Mouse (Mus musculus) C2C12 (cell line): ENCODE measurements around the gene Ercc8. TPM values are rescaled to one million over a fixed set of nuclear protein-coding genes. Genes with fewer than 3 reads are reported as not detected.

ENCODE experiments used
- H3K27me3 ChIP-seq: one replicate; pipeline ENCODE4 v1.6.1; 2011; ENCODE audit not compliant: control insufficient read depth, insufficient read depth, insufficient read length
- H3K36me3 ChIP-seq: one replicate; pipeline ENCODE4 v1.6.1; 2011; ENCODE audit not compliant: control insufficient read depth, insufficient read depth
- H3K4me3 ChIP-seq: one replicate; pipeline ENCODE4 v1.5.1; 2011; ENCODE audit warnings: mild to moderate bottlenecking, control low read depth; ENCODE audit not compliant: poor library complexity, insufficient read depth, severe bottlenecking
- H3K79me2 ChIP-seq: one replicate; pipeline ENCODE4 v1.6.1; 2011; ENCODE audit not compliant: control insufficient read depth, insufficient read depth
- H3K79me3 ChIP-seq: one replicate; pipeline ENCODE4 v1.6.1; 2011; ENCODE audit warnings: low read depth, control low read depth
- H3ac ChIP-seq: one replicate; pipeline ENCODE3; 2011; ENCODE audit warnings: low read depth; ENCODE audit not compliant: control insufficient read depth, insufficient read length
- CEBPB ChIP-seq: IDR thresholded peaks from one replicate; pipeline ENCODE4 v1.6.1; 2011; ENCODE audit warnings: low read depth, mild to moderate bottlenecking, control low read depth, moderate library complexity
- CTCF ChIP-seq: IDR thresholded peaks from one replicate; pipeline ENCODE4 v1.5.1; 2011; ENCODE audit not compliant: control insufficient read depth, insufficient read depth, insufficient read length
- FOSL1 ChIP-seq: IDR thresholded peaks from one replicate; pipeline ENCODE4 v1.8.0; 2011; ENCODE audit warnings: mild to moderate bottlenecking, low read length; ENCODE audit not compliant: poor library complexity, insufficient read depth, severe bottlenecking
- MAX ChIP-seq: IDR thresholded peaks from one replicate; pipeline ENCODE4 v1.6.1; 2011; ENCODE audit warnings: mild to moderate bottlenecking, control low read depth
- MYOD1 ChIP-seq: IDR thresholded peaks from one replicate; pipeline ENCODE4 v1.6.1; 2011; ENCODE audit warnings: low read depth; ENCODE audit not compliant: control insufficient read depth, insufficient read length
- MYOG ChIP-seq: IDR thresholded peaks from one replicate; pipeline ENCODE4 v1.6.1; 2011; ENCODE audit not compliant: control insufficient read depth, insufficient read length; ENCODE audit errors: extremely low read depth
- USF1 ChIP-seq: IDR thresholded peaks from one replicate; pipeline ENCODE4 v1.6.1; 2011; ENCODE audit warnings: low read depth, mild to moderate bottlenecking, control low read depth, moderate library complexity
- polyA plus RNA-seq: library from polyadenylated mRNA; unstranded; fragments of >200 nt; fragmentation: generic; extraction: Trizol; gene quantifications from one replicate; pipeline ENCODE4 v1.2.1, GENCODE M21; 2012; ENCODE audit warnings: missing spikeins

Gene Ercc8
- polyA plus RNA-seq, 1 experiment = 6.7 TPM

GRCm38 (mm10) chr13:108215231-108215780 is 56.8 kb downstream of the Ercc8 start:
- no peak for TF ChIP-seq MYOD1
- no peak for TF ChIP-seq FOSL1
- TF ChIP-seq CTCF = no peak
- TF ChIP-seq MAX = no peak
- no peak for TF ChIP-seq USF1
- no peak for TF ChIP-seq MYOG
- TF ChIP-seq CEBPB = no peak
- H3K4me3 ChIP-seq = no peak overlapping the region
- no peak overlapping the region for H3ac ChIP-seq
- H3K79me2 ChIP-seq = no peaks in the 10 kb centered on the region
- H3K36me3 ChIP-seq = no peaks in the 10 kb centered on the region
- H3K27me3 ChIP-seq = peaks cover 5% of the 10 kb centered on the region
- no peaks in the 10 kb centered on the region for H3K79me3 ChIP-seq

- H3K79me2 ChIP-seq = no peaks in the 10 kb centered on the region
- no peak overlapping the region for H3ac ChIP-seq
- TF ChIP-seq MYOG (no peak), USF1 (no peak), CEBPB (no peak), MYOD1 (no peak), FOSL1 (no peak)
- no peaks in the 10 kb centered on the region for H3K36me3 ChIP-seq
- H3K4me3 ChIP-seq = no peak overlapping the region
- H3K79me3 ChIP-seq = no peaks in the 10 kb centered on the region
- H3K27me3 ChIP-seq = peaks cover 5% of the 10 kb centered on the region
Measured at GRCm38 (mm10) chr13:108219773-108220172, 61.2 kb downstream of the Ercc8 start.

- H3ac ChIP-seq = no peak overlapping the region
- peak; percentile 77 for TF ChIP-seq CEBPB
- no peak for TF ChIP-seq USF1
- TF ChIP-seq FOSL1 = peak; percentile 48
- no peaks in the 10 kb centered on the region for H3K79me2 ChIP-seq
- no peaks in the 10 kb centered on the region for H3K79me3 ChIP-seq
- no peaks in the 10 kb centered on the region for H3K27me3 ChIP-seq
- no peak overlapping the region for H3K4me3 ChIP-seq
- H3K36me3 ChIP-seq = no peaks in the 10 kb centered on the region
Measured at GRCm38 (mm10) chr13:108229191-108229590, 70.7 kb downstream of the Ercc8 start.

- TF ChIP-seq FOSL1 = no peak
- no peak for TF ChIP-seq MAX
- no peak for TF ChIP-seq USF1
- no peak for TF ChIP-seq MYOG
- TF ChIP-seq CTCF = no peak
- TF ChIP-seq MYOD1 = no peak
- TF ChIP-seq CEBPB = no peak
Measured at GRCm38 (mm10) chr13:108229634-108230330, 71.3 kb downstream of the Ercc8 start.

GRCm38 (mm10) chr13:108240012-108240411 is 81.5 kb downstream of the Ercc8 start:
- Histone ChIP-seq H3K36me3 (no peaks in the 10 kb centered on the region), H3K4me3 (no peak overlapping the region)
- TF ChIP-seq USF1 (no peak), FOSL1 (no peak), CEBPB (no peak), MYOG (no peak)

More at GRCm38 (mm10) chr13:108229634-108230330, 71.3 kb downstream of the Ercc8 start:
- Histone ChIP-seq H3K4me3 (no peak overlapping the region), H3ac (no peak overlapping the region), H3K79me3 (no peaks in the 10 kb centered on the region), H3K27me3 (no peaks in the 10 kb centered on the region), H3K79me2 (no peaks in the 10 kb centered on the region), H3K36me3 (no peaks in the 10 kb centered on the region)

GRCm38 (mm10) chr13:108241715-108242114 is 83.2 kb downstream of the Ercc8 start:
- Histone ChIP-seq H3K79me2 (no peaks in the 10 kb centered on the region), H3K27me3 (no peaks in the 10 kb centered on the region), H3K36me3 (no peaks in the 10 kb centered on the region), H3K79me3 (no peaks in the 10 kb centered on the region), H3ac (no peak overlapping the region), H3K4me3 (no peak overlapping the region)
- TF ChIP-seq MYOG = no peak
- no peak for TF ChIP-seq CTCF
- TF ChIP-seq MYOD1 = no peak
- no peak for TF ChIP-seq CEBPB
- TF ChIP-seq MAX = no peak
- TF ChIP-seq USF1 = no peak
- TF ChIP-seq FOSL1 = no peak

More at GRCm38 (mm10) chr13:108240012-108240411, 81.5 kb downstream of the Ercc8 start:
- Histone ChIP-seq H3K27me3 (no peaks in the 10 kb centered on the region), H3ac (no peak overlapping the region), H3K79me2 (no peaks in the 10 kb centered on the region), H3K79me3 (no peaks in the 10 kb centered on the region)

Other genes starting within 250 kb of the Ercc8 start
- 17.6 TPM for gene Smim15, start 114.3 kb upstream of the Ercc8 start, polyA plus RNA-seq
- gene Ndufaf2, start 108 bp upstream of the Ercc8 start, polyA plus RNA-seq = 40.2 TPM
- 0.51 TPM for gene Elovl7, start 55.7 kb downstream of the Ercc8 start, polyA plus RNA-seq
- 7.8 TPM for gene Depdc1b, start 157.6 kb downstream of the Ercc8 start, polyA plus RNA-seq